Mouse (Mus musculus): ENCODE measurements around the gene B4galt3. TPM values are rescaled to one million over a fixed set of nuclear protein-coding genes. Genes with fewer than 3 reads are reported as not detected.
"Not testable (repeated sequence)": the region's sequence is repeated elsewhere in the genome, so short reads cannot be mapped to it uniquely, and the experiment has no call there.

B4galt3 gene
- polyA plus RNA-seq, 1 experiment from 2014 or later, result 58.4 TPM

- Histone ChIP-seq H3K4me3 (ENCODE audit: low read depth, low read length) (no peak overlapping the region), H3K9ac (ENCODE audit: low read length) (no peak overlapping the region), H3K27ac (ENCODE audit: low read depth, low read length) (no peak overlapping the region), H3K36me3 (ENCODE audit: control insufficient read depth, insufficient read depth, low read length) (no peaks in the 10 kb centered on the region), H3K27me3 (ENCODE audit: control insufficient read depth, insufficient read depth, low read length) (peaks cover 3% of the 10 kb centered on the region), H3K4me2 (no peak overlapping the region), H3K9me3 (ENCODE audit: control insufficient read depth, low read length) (no peaks in the 10 kb centered on the region), H3K4me1 (ENCODE audit: control insufficient read depth, insufficient read depth, low read length) (peaks cover 6% of the 10 kb centered on the region; the same call in 1 of the 2 replicates)
- 74% methylated on average over 3 of the region's 3 CpGs for WGBS
- ATAC-seq (ENCODE audit: low FRiP score), result no peak
- DNase-seq (ENCODE audit: low spot score, missing footprints), result no peak
Measured at GRCm38 (mm10) chr1:171298226-171298625, 28.1 kb downstream of the B4galt3 start.

- H3K27me3 ChIP-seq (ENCODE audit: control insufficient read depth, insufficient read depth, low read length); H3K36me3 ChIP-seq (ENCODE audit: control insufficient read depth, insufficient read depth, low read length); ATAC-seq (ENCODE audit: low FRiP score); H3K9me3 ChIP-seq (ENCODE audit: control insufficient read depth, low read length); H3K9ac ChIP-seq (ENCODE audit: low read length); H3K4me3 ChIP-seq (ENCODE audit: low read depth, low read length); H3K27ac ChIP-seq (ENCODE audit: low read depth, low read length); H3K4me1 ChIP-seq (ENCODE audit: control insufficient read depth, insufficient read depth, low read length); H3K4me2 ChIP-seq: not testable (repeated sequence)
- WGBS, result 73% methylated on average over 5 of the region's 5 CpGs
- peak; percentile 64 for DNase-seq (ENCODE audit: low spot score, missing footprints)
Measured at GRCm38 (mm10) chr1:171306157-171306556, 36.0 kb downstream of the B4galt3 start.

DNA sequence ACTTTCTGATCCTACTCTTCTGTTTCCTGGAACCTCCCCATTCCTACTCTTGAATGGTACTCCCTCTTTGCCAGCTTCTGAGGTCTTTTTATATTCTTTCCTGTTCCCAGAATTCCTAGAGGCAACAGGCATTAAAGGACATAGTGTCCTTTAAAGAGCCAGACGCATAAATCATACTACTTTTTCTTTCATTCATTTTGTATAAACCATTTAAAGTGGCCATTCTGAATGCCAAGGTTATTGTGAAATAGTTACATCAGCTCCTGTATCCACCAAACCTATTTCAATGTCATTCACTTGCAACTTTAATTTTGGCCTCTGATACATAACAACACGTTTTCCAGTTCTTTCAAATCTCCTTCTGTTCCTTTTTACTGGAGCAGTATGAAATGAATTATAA lies 39.2 kb downstream of the B4galt3 start:
- no peak overlapping the region for H3K9ac ChIP-seq (ENCODE audit: low read length)
- no peaks in the 10 kb centered on the region for H3K9me3 ChIP-seq (ENCODE audit: control insufficient read depth, low read length)
- H3K36me3 ChIP-seq (ENCODE audit: control insufficient read depth, insufficient read depth, low read length), result no peaks in the 10 kb centered on the region
- no peak for ATAC-seq (ENCODE audit: low FRiP score)
- H3K4me3 ChIP-seq (ENCODE audit: low read depth, low read length), result no peak overlapping the region
- peak; percentile 2 for DNase-seq (ENCODE audit: low spot score, missing footprints)
- no peaks in the 10 kb centered on the region for H3K27me3 ChIP-seq (ENCODE audit: control insufficient read depth, insufficient read depth, low read length)
- H3K27ac ChIP-seq (ENCODE audit: low read depth, low read length), result no peak overlapping the region
- no peak overlapping the region for H3K4me2 ChIP-seq
- H3K4me1 ChIP-seq (ENCODE audit: control insufficient read depth, insufficient read depth, low read length), result no peaks in the 10 kb centered on the region
- WGBS, result 72% methylated on average over 2 of the region's 2 CpGs

DNA sequence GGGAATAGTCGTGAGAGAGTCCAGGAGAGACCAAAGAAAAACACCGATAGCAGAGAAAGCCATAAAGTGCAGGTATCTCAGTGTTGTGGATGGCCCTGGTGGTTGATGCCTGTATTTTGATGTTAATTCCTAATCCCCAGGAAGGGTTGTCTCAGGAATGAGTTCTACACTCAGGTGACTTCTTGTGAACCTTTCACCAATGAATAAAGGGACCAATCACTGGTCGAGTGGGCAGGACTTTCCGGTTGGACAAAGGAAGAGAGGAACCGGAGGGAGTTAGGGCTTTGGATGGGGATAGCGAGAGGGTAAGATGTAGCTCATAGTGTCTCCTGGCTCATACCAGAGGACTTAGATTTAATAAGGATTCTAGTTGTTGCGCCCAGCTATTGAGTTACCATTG lies 49.6 kb downstream of the B4galt3 start:
- Histone ChIP-seq H3K27ac (ENCODE audit: low read depth, low read length) (no peak overlapping the region), H3K4me1 (ENCODE audit: control insufficient read depth, insufficient read depth, low read length) (no peaks in the 10 kb centered on the region), H3K4me3 (ENCODE audit: low read depth, low read length) (no peak overlapping the region), H3K36me3 (ENCODE audit: control insufficient read depth, insufficient read depth, low read length) (no peaks in the 10 kb centered on the region), H3K9me3 (ENCODE audit: control insufficient read depth, low read length) (no peaks in the 10 kb centered on the region), H3K4me2 (no peak overlapping the region), H3K9ac (ENCODE audit: low read length) (no peak overlapping the region), H3K27me3 (ENCODE audit: control insufficient read depth, insufficient read depth, low read length) (no peaks in the 10 kb centered on the region)
- WGBS, result 12% methylated on average over 7 of the region's 7 CpGs
- ATAC-seq (ENCODE audit: low FRiP score) (no peak), DNase-seq (ENCODE audit: low spot score, missing footprints) (peak; percentile 60)

- Histone ChIP-seq H3K27ac (ENCODE audit: low read depth, low read length) (no peak overlapping the region), H3K36me3 (ENCODE audit: control insufficient read depth, insufficient read depth, low read length) (no peaks in the 10 kb centered on the region), H3K4me2 (no peak overlapping the region), H3K9me3 (ENCODE audit: control insufficient read depth, low read length) (no peaks in the 10 kb centered on the region), H3K4me3 (ENCODE audit: low read depth, low read length) (no peak overlapping the region), H3K27me3 (ENCODE audit: control insufficient read depth, insufficient read depth, low read length) (no peaks in the 10 kb centered on the region), H3K4me1 (ENCODE audit: control insufficient read depth, insufficient read depth, low read length) (no peaks in the 10 kb centered on the region), H3K9ac (ENCODE audit: low read length) (no peak overlapping the region)
- ATAC-seq (ENCODE audit: low FRiP score) (no peak), DNase-seq (ENCODE audit: low spot score, missing footprints) (peak; percentile 1)
- WGBS, result 12% methylated on average over 5 of the region's 5 CpGs
Measured at GRCm38 (mm10) chr1:171320151-171320550, 50.0 kb downstream of the B4galt3 start.

DNA sequence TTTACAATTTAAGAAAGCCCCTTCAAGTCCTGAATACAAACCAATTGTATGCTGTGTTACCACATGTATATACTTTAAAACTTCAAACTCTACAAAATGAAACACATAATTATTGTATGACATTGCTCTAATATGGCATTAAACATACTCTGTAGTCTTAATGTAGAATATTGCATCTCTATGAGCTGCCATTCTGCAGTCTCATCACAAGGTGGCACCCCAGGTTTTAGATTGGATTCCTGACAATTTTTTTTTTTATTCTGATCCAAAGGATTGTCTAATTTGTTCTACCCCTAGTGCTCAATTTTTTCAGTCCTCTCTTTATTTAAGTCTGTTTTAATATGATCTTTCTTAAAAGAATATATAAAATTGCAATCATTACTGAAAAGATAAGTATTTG lies 51.3 kb downstream of the B4galt3 start:
- no peak for DNase-seq (ENCODE audit: low spot score, missing footprints)

DNA sequence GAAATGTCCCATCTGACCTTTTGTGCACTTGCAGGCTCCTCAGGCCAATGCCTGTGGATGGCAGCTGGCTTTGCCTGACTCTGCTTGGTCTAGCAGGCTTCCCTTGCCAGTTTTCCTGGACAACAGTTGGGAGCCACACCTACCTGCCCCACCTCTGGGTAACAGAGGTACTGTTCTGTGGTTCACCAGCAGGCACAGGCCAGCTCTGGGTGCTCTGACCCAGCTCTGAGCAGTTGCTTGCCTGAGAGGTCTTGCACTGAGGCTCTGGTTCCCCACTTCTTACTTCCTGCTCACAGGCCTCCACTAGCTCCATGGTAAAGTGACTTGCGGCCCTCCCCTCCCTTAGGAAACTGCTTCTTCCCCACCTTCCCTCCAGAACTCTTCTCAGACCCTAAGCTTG lies 51.9 kb downstream of the B4galt3 start:
- WGBS, result 69% methylated on average over 1 of the region's 1 CpGs

More for the DNA sequence above, 51.3 kb downstream of the B4galt3 start:
- Histone ChIP-seq H3K4me1 (ENCODE audit: control insufficient read depth, insufficient read depth, low read length) (no peaks in the 10 kb centered on the region), H3K4me2 (no peak overlapping the region), H3K4me3 (ENCODE audit: low read depth, low read length) (no peak overlapping the region), H3K36me3 (ENCODE audit: control insufficient read depth, insufficient read depth, low read length) (no peaks in the 10 kb centered on the region), H3K27ac (ENCODE audit: low read depth, low read length) (no peak overlapping the region), H3K27me3 (ENCODE audit: control insufficient read depth, insufficient read depth, low read length) (no peaks in the 10 kb centered on the region), H3K9me3 (ENCODE audit: control insufficient read depth, low read length) (no peaks in the 10 kb centered on the region), H3K9ac (ENCODE audit: low read length) (no peak overlapping the region)
- no peak for ATAC-seq (ENCODE audit: low FRiP score)

GRCm38 (mm10) chr1:171325571-171325970 lies 55.4 kb downstream of the B4galt3 start:
- Histone ChIP-seq H3K27me3 (ENCODE audit: control insufficient read depth, insufficient read depth, low read length) (no peaks in the 10 kb centered on the region), H3K36me3 (ENCODE audit: control insufficient read depth, insufficient read depth, low read length) (no peaks in the 10 kb centered on the region), H3K4me3 (ENCODE audit: low read depth, low read length) (no peak overlapping the region), H3K4me2 (no peak overlapping the region), H3K27ac (ENCODE audit: low read depth, low read length) (no peak overlapping the region), H3K4me1 (ENCODE audit: control insufficient read depth, insufficient read depth, low read length) (peaks cover 17% of the 10 kb centered on the region), H3K9ac (ENCODE audit: low read length) (no peak overlapping the region), H3K9me3 (ENCODE audit: control insufficient read depth, low read length) (no peaks in the 10 kb centered on the region)
- DNase-seq (ENCODE audit: low spot score, missing footprints), result no peak
- WGBS, result 85% methylated on average over 2 of the region's 2 CpGs
- ATAC-seq (ENCODE audit: low FRiP score), result no peak

More for the DNA sequence above, 51.9 kb downstream of the B4galt3 start:
- Histone ChIP-seq H3K36me3 (ENCODE audit: control insufficient read depth, insufficient read depth, low read length) (no peaks in the 10 kb centered on the region), H3K4me3 (ENCODE audit: low read depth, low read length) (no peak overlapping the region), H3K4me2 (no peak overlapping the region), H3K27ac (ENCODE audit: low read depth, low read length) (no peak overlapping the region), H3K4me1 (ENCODE audit: control insufficient read depth, insufficient read depth, low read length) (no peaks in the 10 kb centered on the region; the same call in 1 of the 2 replicates), H3K9me3 (ENCODE audit: control insufficient read depth, low read length) (no peaks in the 10 kb centered on the region), H3K27me3 (ENCODE audit: control insufficient read depth, insufficient read depth, low read length) (no peaks in the 10 kb centered on the region), H3K9ac (ENCODE audit: low read length) (no peak overlapping the region)
- DNase-seq (ENCODE audit: low spot score, missing footprints), result no peak
- ATAC-seq (ENCODE audit: low FRiP score), result peak; percentile 50; the same call in 1 of the 2 replicates
